Mouse (Mus musculus) G1E-ER4 (cell line): ENCODE data around the gene Ccdc85c. TPM values are rescaled to one million over a fixed set of nuclear protein-coding genes. Genes with fewer than 3 reads are reported as not detected.

Experiments
- GATA1 ChIP-seq: IDR thresholded peaks from one replicate; pipeline ENCODE4 v1.8.0; 2012; ENCODE audit warnings: low read length, inconsistent platforms
- polyA plus RNA-seq: library from polyadenylated mRNA; stranded (reverse); fragments of >175 nt; gene quantifications from 2 replicates; pipeline ENCODE4 v1.2.3, GENCODE M21; 2012

Gene Ccdc85c
- polyA plus RNA-seq, 1 experiment: not detected

DNA sequence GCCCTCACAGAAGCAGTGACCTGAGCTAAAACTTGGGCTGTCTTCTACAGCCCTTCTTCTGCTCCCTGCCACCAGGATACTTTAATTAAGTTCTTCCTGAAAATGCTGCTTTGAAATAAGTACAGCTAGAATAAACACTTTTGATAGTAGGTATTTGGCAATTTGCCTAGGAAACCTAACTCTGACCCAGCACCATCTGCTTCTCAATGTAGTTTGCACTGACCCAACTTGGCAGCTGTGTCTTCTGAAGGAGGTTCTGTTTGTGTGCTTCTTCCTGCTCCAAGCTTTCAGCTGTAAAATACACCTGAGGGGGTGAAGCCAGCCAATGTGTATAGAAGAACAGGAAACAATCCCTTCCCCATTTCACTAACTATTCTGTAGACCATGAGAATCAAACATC lies 103.9 kb downstream of the Ccdc85c start:
- TF ChIP-seq GATA1: no peak

DNA sequence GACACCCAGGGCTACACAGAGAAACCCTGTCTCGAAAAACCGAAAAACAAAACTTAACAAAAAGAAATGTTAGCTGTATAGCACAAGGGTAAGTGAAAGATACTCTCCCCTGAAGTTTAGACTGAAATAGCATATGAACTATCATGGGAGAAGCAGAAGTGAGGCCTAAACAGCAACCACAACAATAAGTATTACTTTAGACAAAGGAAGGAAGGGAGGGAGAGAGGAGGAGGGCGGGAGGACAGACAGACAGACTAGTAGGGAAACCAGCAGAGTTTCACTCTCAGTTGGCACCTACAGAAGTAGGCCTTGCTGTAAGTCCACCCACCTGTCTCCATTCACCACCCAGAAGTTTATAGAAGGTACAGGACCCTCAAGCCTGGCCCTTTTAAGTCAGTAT lies 104.8 kb downstream of the Ccdc85c start:
- TF ChIP-seq GATA1: no peak

DNA sequence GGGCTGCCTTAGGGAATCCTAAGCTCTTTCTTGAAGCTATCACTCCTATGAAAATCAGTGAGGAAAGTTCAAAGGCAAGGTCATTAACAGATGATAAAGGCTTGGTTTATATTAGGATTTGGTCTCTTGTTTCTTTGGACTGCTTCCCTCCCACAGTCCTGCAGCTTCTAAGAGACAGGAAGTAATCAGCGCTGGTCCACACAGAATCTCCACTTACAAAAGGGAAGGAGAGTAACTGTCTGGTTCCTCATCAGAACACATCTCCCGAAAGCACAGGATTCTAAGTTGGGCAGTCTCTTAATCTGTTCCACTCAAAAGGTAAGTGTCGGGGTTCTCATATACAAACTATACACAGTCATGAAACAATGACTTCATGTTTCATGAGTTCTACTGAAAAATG lies 106.3 kb downstream of the Ccdc85c start:
- TF ChIP-seq GATA1: no peak

DNA sequence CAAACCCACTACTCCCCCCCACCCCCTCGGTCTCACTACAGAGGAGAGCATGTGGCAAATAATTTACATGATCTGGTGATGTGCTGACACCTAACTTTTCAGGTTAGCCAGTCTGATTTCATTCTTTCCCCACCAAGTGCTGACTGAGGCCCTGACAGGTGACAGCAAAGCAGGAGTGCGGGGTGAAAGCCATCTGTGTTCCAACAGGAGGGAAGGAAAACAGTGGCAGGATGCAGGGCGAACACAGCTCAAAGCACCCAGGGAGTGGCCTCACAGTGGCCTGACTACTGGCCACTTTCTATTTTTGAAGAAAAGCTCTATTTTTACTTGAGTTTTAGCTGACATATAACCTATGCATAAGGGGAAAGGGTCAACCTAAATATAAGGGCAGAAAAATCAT lies 111.5 kb downstream of the Ccdc85c start:
- TF ChIP-seq GATA1: no peak

DNA sequence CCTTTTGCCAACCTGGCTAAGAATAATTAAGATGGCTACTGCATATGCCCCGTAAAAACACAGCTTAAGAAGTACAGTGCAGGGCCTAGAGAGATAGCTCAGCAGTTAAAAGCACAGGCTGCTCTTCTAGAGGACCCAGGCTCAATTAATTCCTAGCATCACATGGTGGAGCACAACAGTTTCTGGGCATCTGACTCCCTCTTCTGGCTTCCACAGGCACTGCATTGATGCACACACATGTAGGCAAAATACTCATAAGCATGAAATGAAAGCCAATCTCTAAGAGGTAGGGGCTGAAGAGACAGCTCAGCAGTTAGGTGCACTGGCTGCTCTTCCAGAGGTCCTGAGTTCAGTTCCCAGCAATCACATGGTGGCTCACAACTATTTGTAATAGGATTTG lies 113.2 kb downstream of the Ccdc85c start:
- no peak for TF ChIP-seq GATA1

DNA sequence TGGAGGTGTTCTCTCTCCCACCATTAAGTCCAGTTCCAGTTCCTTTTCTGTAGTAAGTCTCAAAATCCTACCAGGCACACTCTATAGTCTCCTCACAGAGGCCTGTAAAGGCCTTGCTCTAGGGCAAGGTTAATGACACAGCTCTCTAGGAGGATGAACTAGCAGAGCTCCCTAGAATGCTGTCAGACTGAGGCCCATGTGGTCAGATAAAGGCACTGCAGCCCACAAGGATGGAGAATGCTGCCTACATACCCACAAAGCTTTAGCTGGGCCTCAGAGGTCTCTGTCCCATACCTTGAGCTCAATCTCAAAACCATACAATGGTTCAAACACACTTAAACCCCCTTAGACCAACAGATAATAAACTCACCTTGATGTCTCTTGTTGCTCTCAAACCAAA lies 115.4 kb downstream of the Ccdc85c start:
- no peak for TF ChIP-seq GATA1

Other genes starting within 250 kb of the Ccdc85c start
- 12.3 and 16.3 TPM in 2 replicates for gene Setd3, start 96.1 kb downstream of the Ccdc85c start, polyA plus RNA-seq
- gene Ccnk, start 95.8 kb downstream of the Ccdc85c start, polyA plus RNA-seq: 159 and 175 TPM in 2 replicates
- gene Hhipl1, start 30.8 kb upstream of the Ccdc85c start, polyA plus RNA-seq: not detected in 2 replicates
- not detected in 2 replicates for gene Cyp46a1, start 59.0 kb upstream of the Ccdc85c start, polyA plus RNA-seq
- gene Eml1, start 95.5 kb upstream of the Ccdc85c start, polyA plus RNA-seq: not detected in 2 replicates